ENCODE assay signal across 22 mouse cellular contexts in the genomic region with DNA sequence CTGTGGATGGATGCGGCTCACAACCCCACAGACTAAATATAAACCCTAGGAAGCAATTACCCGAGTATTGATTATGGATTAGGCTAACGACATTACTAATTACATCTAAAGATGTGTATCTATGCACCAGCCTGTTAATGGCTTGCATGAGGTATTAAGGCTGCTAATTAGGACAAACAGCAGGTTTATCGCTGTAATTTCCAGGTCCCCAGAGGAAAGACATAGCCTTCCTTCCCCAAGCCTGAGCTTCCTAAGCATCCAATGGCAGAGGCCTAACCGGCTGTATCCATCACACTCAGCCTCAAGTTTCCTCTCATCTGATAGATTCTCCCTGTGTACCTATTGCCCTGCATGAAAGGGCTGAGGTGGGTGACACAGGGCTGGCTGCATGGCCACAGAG.
"Had no signal": no experiment of that assay in that cellular context is flagged by ENCODE, and none has a peak within 500 bp of the region (broad histone marks: within the 10 kb centered on the region; RNA-seq: fewer than 3 reads in every experiment).

No protein-coding gene starts in this region.

- H3K27ac ChIP-seq: heart, embryonic 13.5 days; heart, embryonic 15.5 days; hindbrain, embryonic 15.5 days; kidney, embryonic 15.5 days; kidney, postnatal 0 days; limb, embryonic 13.5 days; limb, embryonic 15.5 days had no signal

- H3K4me2 ChIP-seq: heart, embryonic 11.5 days; heart, embryonic 13.5 days; heart, embryonic 15.5 days; hindbrain, embryonic 13.5 days; hindbrain, embryonic 15.5 days; kidney, embryonic 15.5 days; limb, embryonic 13.5 days; limb, embryonic 15.5 days had no signal

- H3K9ac ChIP-seq: forebrain, postnatal 0 days; heart, embryonic 13.5 days; heart, embryonic 15.5 days; hindbrain, embryonic 13.5 days; hindbrain, embryonic 15.5 days; kidney, embryonic 15.5 days; limb, embryonic 13.5 days; limb, embryonic 15.5 days had no signal

- H3K27me3 ChIP-seq: heart, embryonic 13.5 days; hindbrain, embryonic 13.5 days; hindbrain, embryonic 15.5 days; kidney, embryonic 15.5 days; limb, embryonic 13.5 days; limb, embryonic 15.5 days had no signal

- ATAC-seq: forebrain, postnatal 0 days; intestine, embryonic 16.5 days had no signal

- DNase-seq: forebrain, postnatal 0 days; gastrocnemius, postnatal 14 days; gastrocnemius, postnatal 36 days; heart, postnatal 36 days; kidney, adult 11 months; kidney, adult 2 months; kidney, adult 9 months; kidney, postnatal 14 days; kidney, postnatal 36 days; layer of hippocampus, adult 9-11 months; layer of hippocampus, postnatal 36 days; left cerebral cortex, postnatal 4 days had no signal

- H3K36me3 ChIP-seq: heart, embryonic 13.5 days; heart, embryonic 15.5 days; hindbrain, embryonic 13.5 days; hindbrain, embryonic 15.5 days; kidney, embryonic 15.5 days; limb, embryonic 13.5 days; limb, embryonic 15.5 days had no signal

- H3K4me3 ChIP-seq: heart, embryonic 13.5 days; heart, embryonic 15.5 days; hindbrain, embryonic 13.5 days; hindbrain, embryonic 15.5 days; kidney, embryonic 15.5 days; limb, embryonic 13.5 days; limb, embryonic 15.5 days had no signal

- H3K9me3 ChIP-seq: heart, embryonic 13.5 days; heart, embryonic 15.5 days; hindbrain, embryonic 13.5 days; hindbrain, embryonic 15.5 days; kidney, embryonic 15.5 days; limb, embryonic 13.5 days; limb, embryonic 15.5 days had no signal

- H3K4me1 ChIP-seq: kidney, embryonic 15.5 days; limb, embryonic 13.5 days had no signal
